ENCODE assay signal across 26 mouse cellular contexts in genomic region chr8:60393675-60394074, GRCm38 (mm10).
"Had no signal": no experiment of that assay in that cellular context is flagged by ENCODE, and none has a peak within 500 bp of the region (broad histone marks: within the 10 kb centered on the region; RNA-seq: fewer than 3 reads in every experiment).

No protein-coding gene starts in this region.

- ATAC-seq: hindbrain, postnatal 0 days; intestine, embryonic 16.5 days; liver, embryonic 12.5 days had no signal

- H3K27ac ChIP-seq: heart, adult 2 months; heart, embryonic 13.5 days; heart, embryonic 15.5 days; hindbrain, embryonic 13.5 days; hindbrain, embryonic 15.5 days; hindbrain, postnatal 0 days; kidney, embryonic 15.5 days; kidney, postnatal 0 days; limb, embryonic 13.5 days; limb, embryonic 15.5 days; liver, embryonic 12.5 days; liver, embryonic 14.5 days had no signal

- H3K4me3 ChIP-seq: heart, adult 2 months; heart, embryonic 13.5 days; heart, embryonic 15.5 days; hindbrain, embryonic 13.5 days; hindbrain, embryonic 15.5 days; kidney, embryonic 15.5 days; limb, embryonic 13.5 days; limb, embryonic 15.5 days; liver, embryonic 12.5 days had no signal

- DNase-seq: gastrocnemius, postnatal 14 days; gastrocnemius, postnatal 36 days; heart, adult 11 months; heart, adult 2 months; heart, postnatal 14 days; heart, postnatal 36 days; kidney, adult 11 months; kidney, adult 2 months; kidney, adult 9 months; kidney, postnatal 14 days; kidney, postnatal 36 days; layer of hippocampus, adult 9-11 months; layer of hippocampus, postnatal 36 days; left cerebral cortex, postnatal 4 days had no signal
